Mouse (Mus musculus) adrenal gland (tissue): ENCODE measurements around the gene Poc1a.

Experiments
- intact Hi-C: fragments of 180-260 bp; cut with DNase I; formaldehyde crosslinking; loops from one replicate; pipeline ENCODE4 v1.15.1; 2025

The Poc1a gene

GRCm38 (mm10) chr9:106361140-106361539 lies 80.3 kb downstream of the Poc1a start:
- intact Hi-C loops: no loop called here

DNA sequence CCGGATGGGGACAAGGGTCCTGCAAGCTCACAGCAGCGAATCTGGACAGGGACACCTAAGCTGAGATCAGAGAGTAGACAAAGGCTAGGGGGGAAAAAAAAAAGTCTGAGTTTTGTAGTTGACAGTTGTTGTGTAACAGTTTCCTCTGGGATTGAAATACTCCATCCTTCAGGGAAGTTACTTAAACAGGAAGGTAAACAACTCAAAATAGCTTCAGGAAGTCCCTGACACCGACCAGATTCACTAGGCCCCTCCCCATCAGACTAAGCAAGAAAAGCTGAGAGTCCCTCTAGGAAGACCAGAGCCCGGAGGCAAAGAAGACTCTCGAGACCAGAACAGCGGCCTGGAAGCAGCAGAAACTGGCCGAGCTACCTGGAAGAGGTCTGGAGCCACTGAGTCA lies 84.5 kb downstream of the Poc1a start:
- intact Hi-C loops: loop anchor here (5.0 kb wide), 1 partner anchor 52 kb away; no protein-coding TSS in a partner anchor

GRCm38 (mm10) chr9:106366188-106366587 lies 85.3 kb downstream of the Poc1a start:
- intact Hi-C loops: loop anchor here (5.0 kb wide), 1 partner anchor 51 kb away; no protein-coding TSS in a partner anchor

GRCm38 (mm10) chr9:106367001-106367400 lies 86.1 kb downstream of the Poc1a start:
- intact Hi-C loops: loop anchor here (5.0 kb wide), 1 partner anchor 50 kb away; no protein-coding TSS in a partner anchor

GRCm38 (mm10) chr9:106367592-106368111 lies 86.8 kb downstream of the Poc1a start:
- intact Hi-C loops: loop anchor here (5.0 kb wide), 1 partner anchor 50 kb away; no protein-coding TSS in a partner anchor

- intact Hi-C loops: loop anchor here (5.0 kb wide), 1 partner anchor 49 kb away; no protein-coding TSS in a partner anchor
Measured at GRCm38 (mm10) chr9:106368112-106368717, 87.4 kb downstream of the Poc1a start, which contains the start of gene Dusp7. Gene Dusp7 (plus strand): TSS chr9:106368632.

- intact Hi-C loops: loop anchor here (5.0 kb wide), 1 partner anchor 48 kb away; no protein-coding TSS in a partner anchor
Measured at GRCm38 (mm10) chr9:106368831-106369501, 88.1 kb downstream of the Poc1a start.

DNA sequence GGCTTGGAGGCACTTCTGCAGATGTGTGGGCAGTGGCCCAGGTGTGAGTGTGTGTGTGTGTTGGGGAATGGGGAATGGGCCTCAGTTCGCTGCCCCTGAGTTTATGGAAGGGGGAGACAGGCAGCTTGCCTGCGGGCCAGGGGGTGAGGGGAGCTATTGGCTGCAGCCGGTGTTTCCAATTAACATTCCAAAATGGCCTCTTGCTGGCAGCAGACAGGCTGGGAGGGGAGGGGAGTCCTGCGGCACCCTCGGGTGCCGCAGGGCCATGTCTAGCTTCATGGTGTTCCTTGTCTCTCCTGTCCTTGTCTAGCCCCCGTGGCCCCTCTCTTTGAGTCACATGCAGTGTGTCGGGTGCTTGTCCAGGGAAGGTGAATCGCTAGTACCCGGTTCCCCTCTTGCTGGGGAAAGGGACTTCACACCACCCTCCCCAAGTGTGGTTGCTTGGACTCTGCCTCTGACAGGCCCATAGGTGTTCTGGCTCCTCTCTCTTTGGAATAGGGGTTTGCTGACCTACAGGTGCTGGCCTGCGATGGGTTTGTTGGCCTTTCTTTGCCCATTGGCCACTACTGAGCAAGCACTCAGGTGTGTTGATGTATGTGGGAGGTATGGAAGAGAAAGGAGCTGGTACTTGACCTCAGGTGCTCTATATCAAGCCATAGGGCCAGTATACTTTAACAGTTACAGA lies 89.1 kb downstream of the Poc1a start:
- intact Hi-C loops: loop anchor here (5.0 kb wide), 1 partner anchor 47 kb away; no protein-coding TSS in a partner anchor

DNA sequence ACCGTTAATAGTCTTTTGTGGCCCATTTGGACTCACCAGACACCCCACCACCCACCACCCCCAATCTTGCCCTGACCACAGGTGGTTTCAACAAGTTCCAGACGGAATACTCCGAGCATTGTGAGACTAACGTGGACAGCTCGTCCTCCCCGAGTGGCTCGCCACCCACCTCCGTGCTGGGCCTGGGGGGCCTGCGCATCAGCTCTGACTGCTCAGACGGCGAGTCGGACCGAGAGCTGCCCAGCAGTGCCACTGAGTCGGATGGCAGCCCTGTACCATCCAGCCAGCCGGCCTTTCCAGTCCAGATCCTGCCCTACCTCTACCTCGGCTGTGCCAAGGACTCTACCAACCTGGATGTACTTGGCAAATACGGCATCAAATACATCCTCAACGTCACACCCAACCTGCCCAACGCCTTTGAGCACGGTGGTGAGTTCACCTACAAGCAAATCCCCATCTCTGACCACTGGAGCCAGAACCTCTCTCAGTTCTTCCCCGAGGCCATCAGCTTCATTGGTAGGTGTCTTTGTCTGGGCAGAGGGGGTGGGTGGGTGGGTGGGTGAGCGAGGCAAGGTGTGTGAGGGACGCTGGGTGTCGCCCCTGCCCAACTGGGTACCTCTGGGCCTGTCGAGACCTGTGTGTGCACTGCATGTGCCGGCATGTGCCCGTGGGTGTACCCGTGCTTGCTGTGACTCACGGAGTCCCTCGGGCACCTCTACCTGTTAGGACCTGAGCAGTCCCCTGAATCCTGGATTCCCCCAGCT lies 89.9 kb downstream of the Poc1a start:
- intact Hi-C loops: no loop called here

DNA sequence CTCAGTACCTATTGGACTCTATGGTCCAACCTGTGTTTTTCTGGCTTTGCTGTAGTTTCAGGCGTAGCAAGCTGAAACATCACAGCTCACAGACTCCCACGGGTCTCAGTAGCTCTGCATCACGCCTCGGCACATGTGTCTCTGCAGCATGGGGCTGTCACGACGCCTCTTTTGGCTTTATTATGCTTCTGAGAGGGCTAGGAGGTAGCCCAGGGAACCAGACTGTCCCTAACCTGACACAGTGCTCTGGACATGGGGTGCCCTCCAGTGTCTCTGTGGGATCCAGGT lies 90.5 kb downstream of the Poc1a start:
- intact Hi-C loops: no loop called here

DNA sequence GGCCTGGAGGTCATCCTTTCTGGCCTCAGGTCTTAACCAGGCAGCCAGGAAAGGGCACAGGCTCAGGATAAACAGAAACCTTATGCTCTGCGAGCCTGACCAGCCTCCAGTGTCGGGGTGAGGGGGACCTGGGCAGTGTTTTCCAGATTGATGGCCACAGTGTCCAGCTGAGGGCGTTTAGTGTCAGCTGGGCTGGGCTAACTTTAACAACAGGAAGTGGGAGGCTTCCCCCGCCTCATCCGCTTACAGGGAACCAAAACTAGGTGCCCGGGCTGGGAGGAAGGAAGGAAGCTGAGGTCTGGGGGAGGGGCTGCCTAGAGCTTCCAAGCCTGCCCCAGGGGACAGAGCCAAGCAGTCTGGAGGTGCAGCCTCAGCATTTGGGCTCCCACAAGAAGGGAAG lies 90.9 kb downstream of the Poc1a start:
- intact Hi-C loops: no loop called here

GRCm38 (mm10) chr9:106372431-106373412 lies 91.9 kb downstream of the Poc1a start:
- intact Hi-C loops: no loop called here

- intact Hi-C loops: no loop called here
Measured at GRCm38 (mm10) chr9:106373973-106374372, 93.1 kb downstream of the Poc1a start.

DNA sequence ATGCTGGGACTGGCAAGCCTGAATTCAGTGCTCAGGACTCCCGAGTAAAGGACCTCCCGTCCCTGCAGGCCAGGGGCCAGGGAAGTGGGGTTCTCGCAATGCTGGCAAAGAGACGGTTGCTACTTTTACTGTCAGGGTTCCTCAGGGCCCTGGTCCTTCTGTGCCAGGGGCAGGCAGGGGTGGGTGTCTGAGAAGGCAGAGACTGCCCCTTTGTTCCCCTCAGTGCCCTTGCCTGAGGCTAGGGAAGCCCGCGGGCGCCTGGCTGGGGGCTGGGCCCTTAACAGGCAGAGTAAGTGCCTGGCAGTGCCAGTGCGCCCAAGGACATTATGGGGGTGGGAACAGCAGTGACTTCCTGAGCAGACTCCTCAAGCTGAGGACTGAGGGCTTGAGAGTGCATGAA lies 96.4 kb downstream of the Poc1a start:
- intact Hi-C loops: no loop called here

DNA sequence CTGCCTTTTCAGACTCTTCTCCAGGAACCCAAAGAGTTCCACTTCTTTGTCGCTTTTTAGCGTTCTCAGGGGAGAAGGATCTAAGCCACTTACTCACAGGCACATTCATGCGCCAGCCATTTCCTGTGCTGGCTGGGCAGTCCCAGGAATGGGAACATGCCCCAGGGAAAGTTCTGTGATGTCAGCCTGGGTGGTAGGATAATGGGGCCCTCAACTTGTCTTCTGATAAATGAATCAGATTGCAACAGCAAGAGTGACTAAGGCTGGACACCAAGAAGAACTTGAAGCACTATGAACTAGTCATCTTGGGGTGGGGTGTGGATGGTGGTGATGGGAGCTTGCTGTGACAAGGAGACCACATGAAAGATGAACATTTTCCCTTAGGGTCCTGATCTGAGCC lies 97.2 kb downstream of the Poc1a start:
- intact Hi-C loops: no loop called here

DNA sequence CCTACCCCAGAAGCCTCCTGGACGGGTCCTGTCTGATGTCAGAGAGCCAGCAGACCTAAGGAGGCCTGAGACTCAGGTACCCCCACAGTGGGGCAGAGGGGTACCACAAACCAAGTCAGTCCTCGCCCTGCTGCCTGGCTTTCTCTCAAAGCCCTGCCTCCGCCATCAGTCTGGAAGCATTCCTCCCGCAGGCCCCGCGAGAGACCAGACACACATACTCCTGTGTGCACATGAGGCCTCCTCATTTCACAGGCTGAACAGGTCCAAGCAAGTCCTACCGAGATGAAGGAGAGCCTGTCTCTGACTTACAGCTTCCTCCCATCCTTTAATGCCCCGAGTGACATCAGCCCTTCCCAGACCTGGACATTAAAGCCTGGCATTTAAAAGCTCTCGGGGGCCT lies 97.9 kb downstream of the Poc1a start:
- intact Hi-C loops: no loop called here

- intact Hi-C loops: no loop called here
Measured at GRCm38 (mm10) chr9:106386181-106386864, 105.5 kb downstream of the Poc1a start.

GRCm38 (mm10) chr9:106392828-106393527 lies 112.1 kb downstream of the Poc1a start:
- intact Hi-C loops: no loop called here

- intact Hi-C loops: no loop called here
Measured at GRCm38 (mm10) chr9:106393548-106393947, 112.7 kb downstream of the Poc1a start.
